Mouse (Mus musculus): ENCODE measurements around the gene Arid1b. TPM values are rescaled to one million over a fixed set of nuclear protein-coding genes. Genes with fewer than 3 reads are reported as not detected.

The Arid1b gene
- polyA plus RNA-seq, 1 experiment from 2014 or later, result 9.6 TPM

GRCm38 (mm10) chr17:5010781-5011180 is 16.6 kb downstream of the Arid1b start:
- Histone ChIP-seq H3K9me3 (no peaks in the 10 kb centered on the region), H3K4me3 (no peak overlapping the region), H3K27me3 (ENCODE audit: poor library complexity, severe bottlenecking) (no peaks in the 10 kb centered on the region), H3K27ac (no peak overlapping the region), H3K36me3 (replicated peaks) (peaks cover 15% of the 10 kb centered on the region), H3K4me1 (peaks cover 70% of the 10 kb centered on the region)
- DNase-seq (ENCODE audit: extremely low spot score, low spot score), result no peak
- WGBS, result 70% methylated on average over 7 of the region's 7 CpGs

- Histone ChIP-seq H3K4me3 (no peak overlapping the region), H3K9me3 (no peaks in the 10 kb centered on the region), H3K27ac (no peak overlapping the region), H3K27me3 (ENCODE audit: poor library complexity, severe bottlenecking) (no peaks in the 10 kb centered on the region), H3K4me1 (peaks cover 59% of the 10 kb centered on the region), H3K36me3 (replicated peaks) (peaks cover 15% of the 10 kb centered on the region)
- 89% methylated on average over 3 of the region's 3 CpGs for WGBS
- DNase-seq (ENCODE audit: extremely low spot score, low spot score), result no peak
Observed at GRCm38 (mm10) chr17:5012091-5012490, 18.0 kb downstream of the Arid1b start.

- Histone ChIP-seq H3K4me1 (peaks cover 54% of the 10 kb centered on the region), H3K27me3 (ENCODE audit: poor library complexity, severe bottlenecking) (no peaks in the 10 kb centered on the region), H3K36me3 (replicated peaks) (peaks cover 15% of the 10 kb centered on the region), H3K4me3 (no peak overlapping the region), H3K27ac (no peak overlapping the region), H3K9me3 (no peaks in the 10 kb centered on the region)
- DNase-seq (ENCODE audit: extremely low spot score, low spot score), result no peak
- 78% methylated on average over 4 of the region's 4 CpGs for WGBS
Observed at GRCm38 (mm10) chr17:5012517-5012916, 18.4 kb downstream of the Arid1b start.

GRCm38 (mm10) chr17:5014327-5014957 is 20.3 kb downstream of the Arid1b start:
- no peak for DNase-seq (ENCODE audit: extremely low spot score, low spot score)
- no peak overlapping the region for H3K27ac ChIP-seq
- H3K27me3 ChIP-seq (ENCODE audit: poor library complexity, severe bottlenecking), result no peaks in the 10 kb centered on the region
- H3K4me3 ChIP-seq, result no peak overlapping the region
- 85% methylated on average over 23 of the region's 23 CpGs for WGBS
- H3K36me3 ChIP-seq (replicated peaks), result peaks cover 25% of the 10 kb centered on the region
- no peaks in the 10 kb centered on the region for H3K9me3 ChIP-seq
- peaks cover 35% of the 10 kb centered on the region for H3K4me1 ChIP-seq

- Histone ChIP-seq H3K4me1 (peaks cover 35% of the 10 kb centered on the region), H3K4me3 (no peak overlapping the region), H3K9me3 (no peaks in the 10 kb centered on the region), H3K27me3 (ENCODE audit: poor library complexity, severe bottlenecking) (no peaks in the 10 kb centered on the region), H3K27ac (no peak overlapping the region), H3K36me3 (replicated peaks) (peaks cover 27% of the 10 kb centered on the region)
- WGBS, result 64% methylated on average over 4 of the region's 4 CpGs
- no peak for DNase-seq (ENCODE audit: extremely low spot score, low spot score)
Observed at GRCm38 (mm10) chr17:5016404-5016803, 22.3 kb downstream of the Arid1b start.

- no peak for DNase-seq (ENCODE audit: extremely low spot score, low spot score)
- H3K9me3 ChIP-seq, result no peaks in the 10 kb centered on the region
- peaks cover 27% of the 10 kb centered on the region for H3K36me3 ChIP-seq (replicated peaks)
- H3K27ac ChIP-seq, result no peak overlapping the region
- H3K27me3 ChIP-seq (ENCODE audit: poor library complexity, severe bottlenecking), result no peaks in the 10 kb centered on the region
- H3K4me1 ChIP-seq, result peaks cover 38% of the 10 kb centered on the region
- H3K4me3 ChIP-seq, result no peak overlapping the region
- WGBS, result 91% methylated on average over 10 of the region's 10 CpGs
Observed at GRCm38 (mm10) chr17:5017065-5017464, 22.9 kb downstream of the Arid1b start.

- H3K9me3 ChIP-seq, result no peaks in the 10 kb centered on the region
- no peak overlapping the region for H3K27ac ChIP-seq
- 48% methylated on average over 11 of the region's 11 CpGs for WGBS
- DNase-seq (ENCODE audit: extremely low spot score, low spot score), result no peak
- H3K4me3 ChIP-seq, result no peak overlapping the region
- H3K4me1 ChIP-seq, result peaks cover 38% of the 10 kb centered on the region
- H3K27me3 ChIP-seq (ENCODE audit: poor library complexity, severe bottlenecking), result no peaks in the 10 kb centered on the region
- H3K36me3 ChIP-seq (replicated peaks), result peaks cover 13% of the 10 kb centered on the region
Observed at GRCm38 (mm10) chr17:5021303-5022003, 27.3 kb downstream of the Arid1b start.

GRCm38 (mm10) chr17:5022019-5022544 is 27.9 kb downstream of the Arid1b start:
- H3K27ac ChIP-seq, result no peak overlapping the region
- no peaks in the 10 kb centered on the region for H3K9me3 ChIP-seq
- H3K4me1 ChIP-seq, result peaks cover 38% of the 10 kb centered on the region
- DNase-seq (ENCODE audit: extremely low spot score, low spot score), result no peak
- H3K36me3 ChIP-seq (replicated peaks), result peaks cover 13% of the 10 kb centered on the region
- H3K27me3 ChIP-seq (ENCODE audit: poor library complexity, severe bottlenecking), result no peaks in the 10 kb centered on the region
- H3K4me3 ChIP-seq, result no peak overlapping the region
- WGBS, result 74% methylated on average over 9 of the region's 9 CpGs

- Histone ChIP-seq H3K27me3 (ENCODE audit: poor library complexity, severe bottlenecking) (no peaks in the 10 kb centered on the region), H3K4me1 (peaks cover 38% of the 10 kb centered on the region), H3K9me3 (no peaks in the 10 kb centered on the region), H3K4me3 (no peak overlapping the region), H3K36me3 (replicated peaks) (peaks cover 10% of the 10 kb centered on the region), H3K27ac (no peak overlapping the region)
- DNase-seq (ENCODE audit: extremely low spot score, low spot score), result no peak
- 87% methylated on average over 10 of the region's 10 CpGs for WGBS
Observed at GRCm38 (mm10) chr17:5023745-5024144, 29.6 kb downstream of the Arid1b start.

- Histone ChIP-seq H3K27ac (no peak overlapping the region), H3K4me1 (peaks cover 43% of the 10 kb centered on the region), H3K4me3 (no peak overlapping the region), H3K9me3 (peaks cover 2% of the 10 kb centered on the region; the same call in 1 of the 2 replicates), H3K36me3 (replicated peaks) (no peaks in the 10 kb centered on the region), H3K27me3 (ENCODE audit: poor library complexity, severe bottlenecking) (no peaks in the 10 kb centered on the region)
- whole genome bisulfite sequencing, result 95% methylated on average over 1 of the region's 1 CpGs
- DNase-seq (ENCODE audit: extremely low spot score, low spot score), result no peak
Observed at GRCm38 (mm10) chr17:5025400-5025799, 31.3 kb downstream of the Arid1b start.

- 66% methylated on average over 2 of the region's 2 CpGs for WGBS
- no peak overlapping the region for H3K27ac ChIP-seq
- no peak for DNase-seq (ENCODE audit: extremely low spot score, low spot score)
- H3K27me3 ChIP-seq (ENCODE audit: poor library complexity, severe bottlenecking), result no peaks in the 10 kb centered on the region
- no peaks in the 10 kb centered on the region for H3K36me3 ChIP-seq (replicated peaks)
- peaks cover 32% of the 10 kb centered on the region for H3K4me1 ChIP-seq
- H3K9me3 ChIP-seq, result peaks cover 2% of the 10 kb centered on the region; the same call in 1 of the 2 replicates
- H3K4me3 ChIP-seq, result no peak overlapping the region
Observed at GRCm38 (mm10) chr17:5026578-5026977, 32.4 kb downstream of the Arid1b start.

GRCm38 (mm10) chr17:5029148-5029547 is 35.0 kb downstream of the Arid1b start:
- peaks cover 2% of the 10 kb centered on the region; the same call in 1 of the 2 replicates for H3K9me3 ChIP-seq
- 87% methylated on average over 4 of the region's 4 CpGs for WGBS
- H3K4me3 ChIP-seq, result no peak overlapping the region
- H3K36me3 ChIP-seq (replicated peaks), result no peaks in the 10 kb centered on the region
- H3K4me1 ChIP-seq, result peaks cover 11% of the 10 kb centered on the region
- H3K27ac ChIP-seq, result no peak overlapping the region
- no peaks in the 10 kb centered on the region for H3K27me3 ChIP-seq (ENCODE audit: poor library complexity, severe bottlenecking)
- DNase-seq (ENCODE audit: extremely low spot score, low spot score), result no peak

- H3K4me1 ChIP-seq, result peaks cover 10% of the 10 kb centered on the region
- no peak overlapping the region for H3K4me3 ChIP-seq
- no peak overlapping the region for H3K27ac ChIP-seq
- DNase-seq (ENCODE audit: extremely low spot score, low spot score), result no peak
- no peaks in the 10 kb centered on the region for H3K36me3 ChIP-seq (replicated peaks)
- H3K27me3 ChIP-seq (ENCODE audit: poor library complexity, severe bottlenecking), result no peaks in the 10 kb centered on the region
- H3K9me3 ChIP-seq, result peaks cover 2% of the 10 kb centered on the region; the same call in 1 of the 2 replicates
- 91% methylated on average over 2 of the region's 2 CpGs for WGBS
Observed at GRCm38 (mm10) chr17:5030290-5030689, 36.2 kb downstream of the Arid1b start.

Data from forebrain, embryonic 10.5 days (tissue).